Mouse (Mus musculus) kidney, adult 2 months (tissue): Measurements from ENCODE around the gene Mfsd13b.

Experiments
- CTCF ChIP-seq: fragments of 200-500 bp; conservative IDR thresholded peaks from 2 replicates; pipeline ENCODE4 v1.5.1; 2011; ENCODE audit warnings: low read depth, mild to moderate bottlenecking, control low read depth, low read length, moderate library complexity, mixed read lengths; ENCODE audit not compliant: insufficient read depth, insufficient read length
- POLR2A ChIP-seq: fragments of 200-500 bp; IDR thresholded peaks from one replicate; pipeline ENCODE4 v1.6.1; 2011; ENCODE audit warnings: low read depth, low read length, control low read depth

DNA sequence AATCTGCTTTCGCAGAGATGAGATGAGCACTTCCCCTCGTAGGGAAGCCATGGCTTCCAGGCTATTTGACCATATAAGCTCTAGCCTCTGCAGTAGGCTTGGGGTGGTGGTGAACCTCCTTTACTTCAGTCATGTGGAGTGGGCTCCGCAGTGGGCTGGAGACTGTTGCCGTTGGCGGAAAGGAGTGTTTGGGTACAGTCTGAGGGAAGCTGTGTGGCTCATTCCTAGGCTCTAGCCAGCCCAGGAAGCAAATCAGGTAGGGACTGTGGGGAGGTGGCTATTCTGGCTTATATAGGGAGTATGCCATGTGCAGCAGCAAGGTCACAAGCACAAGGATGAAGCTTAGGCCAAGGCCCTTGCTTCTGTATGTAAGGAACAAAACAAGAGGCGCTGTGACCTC lies 41.1 kb upstream of the Mfsd13b start:
- TF ChIP-seq CTCF (no peak), POLR2A (no peak)
